Mouse (Mus musculus): ENCODE measurements around the gene Tns1.

DNA sequence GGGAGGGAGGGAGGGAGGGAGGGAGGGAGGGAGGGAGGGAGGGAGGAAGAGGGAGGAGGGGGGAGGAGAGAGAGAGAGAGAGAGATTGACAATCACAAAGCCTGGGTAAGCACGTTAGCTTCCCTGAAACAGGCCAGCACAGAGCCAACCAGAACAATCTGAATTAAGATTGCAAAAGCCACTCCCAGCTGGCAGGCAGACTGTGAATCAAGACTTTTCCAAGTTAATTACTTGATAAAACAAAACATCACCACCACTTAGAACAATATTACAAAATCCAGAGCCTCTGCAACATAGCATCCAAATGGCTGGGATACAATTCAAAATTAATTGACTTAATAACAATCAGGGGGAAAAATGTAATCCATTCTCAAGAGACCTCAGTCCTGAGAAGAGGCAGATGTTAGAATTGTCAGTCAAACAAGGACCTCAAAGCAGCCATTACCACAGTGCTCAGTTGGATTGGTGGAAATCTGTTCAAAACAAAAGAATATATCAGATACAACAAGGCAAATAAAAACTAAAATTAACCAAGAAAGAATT lies 248.5 kb downstream of the Tns1 start:
- TF ChIP-seq CTCF (IDR thresholded peaks at IDR 0.05; ENCODE audit: low read depth): no peak
- no peak for TF ChIP-seq EP300 (optimal IDR thresholded peaks at IDR 0.05)
